Mouse (Mus musculus) small intestine, adult 2 months (tissue): ENCODE data around the gene Fam222b. TPM values are rescaled to one million over a fixed set of nuclear protein-coding genes. Genes with fewer than 3 reads are reported as not detected.
"Not testable (repeated sequence)": the region's sequence is repeated elsewhere in the genome, so short reads cannot be mapped to it uniquely, and the experiment has no call there.

Experiments used
- H3K27ac ChIP-seq: fragments of 200-500 bp; 2 replicates; pipeline ENCODE4 v1.5.1; 2012; ENCODE audit warnings: low read depth, low read length, control low read depth, inconsistent platforms; ENCODE audit not compliant: insufficient read depth
- H3K27me3 ChIP-seq: fragments of 200-500 bp; 2 replicates; pipeline ENCODE4 v1.6.1; 2012; ENCODE audit warnings: mild to moderate bottlenecking, moderate library complexity, low read length, inconsistent platforms; ENCODE audit not compliant: control insufficient read depth, insufficient read depth
- H3K36me3 ChIP-seq: fragments of 200-500 bp; 2 replicates; pipeline ENCODE4 v1.6.1; 2012; ENCODE audit warnings: mild to moderate bottlenecking, low read length, control low read depth, inconsistent platforms; ENCODE audit not compliant: control insufficient read depth, insufficient read depth
- H3K4me1 ChIP-seq: fragments of 200-500 bp; 2 replicates; pipeline ENCODE4 v1.6.1; 2012; ENCODE audit warnings: low read length, inconsistent platforms, mixed read lengths; ENCODE audit not compliant: control insufficient read depth, insufficient read depth, insufficient read length
- H3K4me3 ChIP-seq: fragments of 200-500 bp; 2 replicates; pipeline ENCODE4 v1.5.1; 2012; ENCODE audit warnings: low read depth, mild to moderate bottlenecking, control low read depth, inconsistent platforms, low read length, moderate library complexity
- CTCF ChIP-seq: fragments of 200-500 bp; IDR thresholded peaks from 2 replicates; pipeline ENCODE4 v1.5.1; 2012; ENCODE audit warnings: low read depth, mild to moderate bottlenecking, control low read depth, inconsistent platforms, low read length, moderate library complexity, mixed read lengths; ENCODE audit not compliant: insufficient replicate concordance, insufficient read length; ENCODE audit errors: extremely low read depth
- POLR2A ChIP-seq: fragments of 200-500 bp; IDR thresholded peaks from 2 replicates; pipeline ENCODE4 v1.6.1; 2012; ENCODE audit warnings: low read depth, mild to moderate bottlenecking, control low read depth, inconsistent platforms, low read length, moderate library complexity
- WGBS: fragments of 180-500 bp; shearing (Covaris S2); methylation state at CpG from one replicate; pipeline ENCODE4 v1.1.7; 2018; 5-methylcytosine and 5-hydroxymethylcytosine counted together
- polyA plus RNA-seq: library from polyadenylated mRNA; depleted of rRNA; stranded (reverse); fragments of >200 nt; gene quantifications from 2 replicates; pipeline ENCODE4 v1.2.3, GENCODE M21; 2012; rRNA removed

Fam222b gene
- 13.1 and 29.2 TPM in 2 replicates for polyA plus RNA-seq

DNA sequence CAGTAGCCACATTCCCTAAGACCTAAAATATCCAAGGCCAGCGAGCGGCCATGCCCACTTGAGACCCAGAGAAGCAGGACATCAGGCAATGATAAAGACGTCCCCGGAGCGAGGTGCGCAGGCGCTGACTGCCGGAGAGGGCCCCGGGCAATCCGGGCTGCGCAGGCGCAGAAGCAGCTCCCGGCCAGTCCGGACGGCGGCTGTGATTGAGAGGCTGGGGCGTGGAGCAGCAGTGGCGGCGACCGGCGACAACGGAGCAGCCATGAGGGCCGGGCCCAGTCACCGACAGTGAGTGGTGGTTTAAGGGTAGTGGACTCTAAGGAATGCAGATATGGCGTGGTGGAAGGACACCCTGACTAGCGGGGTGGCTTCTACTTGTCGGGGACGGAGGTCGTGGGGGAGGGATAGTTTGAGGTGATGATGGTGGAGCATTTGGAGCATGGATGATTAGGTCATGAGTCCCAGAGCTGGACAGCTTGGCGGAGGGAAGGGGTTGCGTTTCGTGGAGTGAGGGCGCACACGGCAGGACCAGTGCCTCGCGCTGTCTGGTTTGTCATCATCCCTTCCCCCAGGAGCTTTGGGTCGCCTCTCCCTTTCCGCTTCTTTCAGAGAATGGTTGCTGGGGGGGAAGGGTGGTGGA, at the start of gene Fam222b:
Gene Fam222b, plus strand, starts transcription at position 157 of the 640 bp plus-strand sequence.
- Histone ChIP-seq H3K36me3 (no peaks in the 10 kb centered on the region), H3K4me1 (peaks cover 3% of the 10 kb centered on the region; the same call in 1 of the 2 replicates), H3K27me3 (no peaks in the 10 kb centered on the region), H3K27ac (peak within 1 kb of the TSS; percentile 28), H3K4me3 (peak within 1 kb of the TSS; percentile 89)
- TF ChIP-seq POLR2A (peak; percentile 71), CTCF (no peak)
- under 1% methylated on average over 38 of the region's 38 CpGs for WGBS

DNA sequence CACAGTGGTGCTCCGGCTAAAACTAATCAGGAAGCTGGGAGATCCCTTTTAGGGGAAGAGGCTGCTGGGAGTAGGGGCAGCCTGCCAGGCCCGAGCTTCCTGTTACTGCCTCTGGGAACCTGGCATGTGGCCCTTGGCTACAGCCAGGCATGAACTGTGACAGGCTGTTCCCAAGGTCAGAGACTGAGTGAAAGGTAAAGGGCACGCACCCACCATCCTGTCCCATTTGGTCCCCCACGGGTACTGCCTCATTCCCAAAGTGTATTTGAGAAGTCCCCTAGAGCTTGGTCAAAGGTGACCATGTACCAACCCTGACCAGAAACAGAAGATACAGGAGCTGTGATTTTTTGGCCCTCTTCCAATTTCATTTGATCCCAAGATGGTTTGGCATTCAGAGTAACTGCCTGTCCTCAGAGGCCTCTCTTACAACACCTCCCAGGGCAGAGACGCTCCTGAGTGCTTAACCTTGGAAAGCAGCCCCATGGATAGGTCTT, 49.7 kb upstream of the Fam222b start:
- H3K27ac ChIP-seq: peak overlapping the region; percentile 56
- TF ChIP-seq POLR2A (no peak), CTCF (no peak)
- 16% methylated on average over 5 of the region's 5 CpGs for WGBS

DNA sequence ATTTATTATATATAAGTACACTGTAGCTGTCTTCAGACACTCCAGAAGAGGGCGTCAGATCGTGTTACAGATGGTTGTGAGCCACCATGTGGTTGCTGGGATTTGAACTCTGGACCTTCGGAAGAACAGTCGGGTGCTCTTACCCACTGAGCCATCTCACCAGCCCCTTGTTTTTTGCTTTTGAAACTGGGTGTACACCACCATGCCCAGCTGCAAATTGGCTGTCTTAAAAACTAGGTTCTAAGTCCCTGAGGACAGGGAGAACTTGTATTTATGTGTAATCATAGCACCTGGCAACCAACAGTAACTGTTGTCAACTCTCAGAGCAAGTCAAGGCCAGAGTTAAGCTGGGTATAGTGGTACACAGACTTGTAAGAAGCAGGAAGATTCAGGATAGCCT, 45.8 kb upstream of the Fam222b start:
- not testable (repeated sequence) for H3K4me1 ChIP-seq, H3K4me3 ChIP-seq, H3K36me3 ChIP-seq, H3K27me3 ChIP-seq, H3K27ac ChIP-seq
- 82% methylated on average over 4 of the region's 4 CpGs for WGBS

More for the DNA sequence above, 49.7 kb upstream of the Fam222b start:
- H3K27me3 ChIP-seq: no peaks in the 10 kb centered on the region
- no peak overlapping the region for H3K4me3 ChIP-seq
- H3K4me1 ChIP-seq: peaks cover 6% of the 10 kb centered on the region; the same call in 1 of the 2 replicates
- no peaks in the 10 kb centered on the region for H3K36me3 ChIP-seq

DNA sequence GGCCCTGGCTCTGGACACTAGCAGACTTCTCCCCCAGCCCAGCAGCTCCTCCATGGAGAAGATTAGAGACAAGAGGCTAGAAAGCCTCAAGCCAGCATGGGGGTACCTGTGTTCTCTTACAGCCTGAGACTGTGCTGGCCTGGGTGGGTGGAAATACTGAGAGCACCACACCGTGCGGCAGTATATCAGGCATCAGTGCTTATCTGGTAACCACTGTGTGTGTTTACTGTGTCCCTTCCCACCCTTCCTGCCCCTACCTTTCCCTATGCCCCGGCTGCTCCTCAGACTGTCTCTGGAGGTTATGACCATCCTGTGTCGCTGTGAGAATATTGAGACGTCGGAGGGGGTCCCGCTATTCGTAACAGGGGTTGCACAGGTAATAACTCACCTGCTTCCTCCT, 41.4 kb upstream of the Fam222b start:
- 75% methylated on average over 8 of the region's 8 CpGs for WGBS
- Histone ChIP-seq H3K27me3 (no peaks in the 10 kb centered on the region), H3K27ac (no peak overlapping the region), H3K4me3 (no peak overlapping the region), H3K4me1 (no peaks in the 10 kb centered on the region), H3K36me3 (no peaks in the 10 kb centered on the region)
- TF ChIP-seq CTCF (no peak), POLR2A (no peak)

DNA sequence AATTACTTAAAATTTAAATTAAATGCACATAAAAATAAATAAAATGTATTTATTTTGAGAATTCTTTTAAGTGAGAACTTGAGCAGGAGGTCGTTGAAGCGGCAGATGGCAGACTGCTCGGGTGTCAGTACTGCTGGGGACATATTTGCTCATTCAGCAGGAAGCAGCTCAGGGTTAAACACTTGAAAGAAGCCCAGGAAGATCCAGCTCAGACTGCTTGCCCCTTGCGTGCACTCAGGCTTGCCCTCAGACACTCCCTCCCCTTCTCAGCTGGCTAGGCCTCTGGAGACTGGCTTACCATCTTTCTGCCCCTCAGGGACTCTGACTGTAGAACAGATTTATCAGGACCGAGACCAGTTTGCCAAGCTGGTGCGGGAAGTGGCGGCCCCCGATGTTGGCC, 37.5 kb upstream of the Fam222b start:
- H3K27me3 ChIP-seq: no peaks in the 10 kb centered on the region
- H3K36me3 ChIP-seq: no peaks in the 10 kb centered on the region; the same call in 1 of the 2 replicates
- TF ChIP-seq CTCF: no peak
- no peak for TF ChIP-seq POLR2A
- H3K4me3 ChIP-seq: no peak overlapping the region
- no peaks in the 10 kb centered on the region for H3K4me1 ChIP-seq
- WGBS: 88% methylated on average over 8 of the region's 8 CpGs
- H3K27ac ChIP-seq: no peak overlapping the region

DNA sequence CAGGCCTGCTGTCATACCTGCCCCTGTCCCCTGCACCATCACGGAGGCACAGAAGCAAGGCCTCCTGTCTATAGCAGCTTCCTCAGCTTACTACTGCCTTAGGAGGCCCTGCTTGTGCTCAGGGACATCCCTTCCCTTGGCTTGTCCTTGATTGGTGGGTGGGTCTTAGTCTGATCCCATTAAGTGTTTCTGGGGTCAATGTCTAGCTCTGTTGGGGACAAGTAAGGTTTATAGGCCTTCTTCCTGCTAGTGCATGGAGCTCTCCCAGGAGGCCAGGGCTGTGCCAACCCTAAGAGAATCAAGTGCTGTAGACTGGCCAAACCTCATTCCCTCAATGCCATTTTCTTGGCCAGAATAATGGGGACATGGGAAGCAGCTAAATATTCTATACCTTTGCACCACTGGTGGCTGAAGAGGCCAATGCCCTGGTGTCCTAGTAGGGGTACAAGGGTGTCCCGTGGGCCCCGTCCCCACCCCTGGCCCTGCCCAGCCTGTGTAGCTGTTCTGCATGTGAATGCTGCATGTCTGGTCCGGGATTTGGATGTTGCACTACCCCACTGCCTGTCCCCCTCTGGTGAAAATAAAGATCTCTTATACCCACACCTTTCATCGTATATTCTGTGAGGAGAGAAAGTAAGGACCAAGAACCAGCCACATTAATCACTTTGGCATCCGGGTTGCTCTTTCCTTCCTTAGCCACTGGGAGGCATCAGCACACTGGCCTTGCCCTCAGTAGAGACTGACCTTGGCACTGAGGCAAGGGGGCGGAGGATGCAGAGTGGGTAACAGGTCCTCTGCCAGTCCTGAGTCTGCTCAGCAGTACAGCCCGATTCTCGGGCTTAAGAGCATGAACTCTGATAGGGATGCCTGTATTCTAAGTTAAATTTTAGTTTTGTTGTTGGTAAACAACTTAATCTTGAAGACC, 34.4 kb upstream of the Fam222b start:
- Histone ChIP-seq H3K4me1 (no peaks in the 10 kb centered on the region), H3K36me3 (no peaks in the 10 kb centered on the region; the same call in 1 of the 2 replicates), H3K27me3 (no peaks in the 10 kb centered on the region), H3K4me3 (no peak overlapping the region), H3K27ac (no peak overlapping the region)
- TF ChIP-seq POLR2A (no peak), CTCF (peak; percentile 79; the same call in 1 of the 2 replicates)
- WGBS: 34% methylated on average over 9 of the region's 9 CpGs

DNA sequence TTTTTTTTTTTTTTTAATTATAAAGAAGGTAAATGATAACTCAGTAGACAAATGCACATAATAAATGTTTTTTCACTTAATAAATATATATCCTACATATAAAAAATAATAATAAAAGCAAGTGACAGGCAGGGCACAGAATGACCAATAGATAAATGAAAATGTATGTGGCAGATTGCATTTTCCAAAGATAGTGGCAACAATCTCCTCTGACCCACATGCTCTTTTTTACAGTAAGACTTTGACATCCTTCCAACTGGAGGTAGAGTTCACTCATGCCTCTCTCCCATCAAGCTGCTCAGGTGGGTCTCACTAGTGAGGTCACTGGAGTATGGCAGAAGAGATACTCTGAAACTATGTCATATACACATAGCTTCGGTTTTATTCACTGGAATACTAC, 31.9 kb upstream of the Fam222b start:
- TF ChIP-seq POLR2A (no peak), CTCF (no peak)
- Histone ChIP-seq H3K4me1 (no peaks in the 10 kb centered on the region), H3K36me3 (no peaks in the 10 kb centered on the region; the same call in 1 of the 2 replicates), H3K27ac (no peak overlapping the region), H3K4me3 (no peak overlapping the region), H3K27me3 (no peaks in the 10 kb centered on the region)
- WGBS: 80% methylated on average over 1 of the region's 1 CpGs
